Mouse (Mus musculus) midbrain, embryonic 11.5 days (tissue): ENCODE measurements around the gene Zc3h7b. TPM values are rescaled to one million over a fixed set of nuclear protein-coding genes. Genes with fewer than 3 reads are reported as not detected.

Experiments used
- ATAC-seq: fragments of 200-750 bp; cut with Nextera tagmentation; 2 replicates; pipeline ENCODE4 v1.8.0; 2017; ENCODE audit warnings: moderate TSS enrichment, moderate library complexity; ENCODE audit not compliant: low FRiP score
- DNase-seq: peaks from one replicate; pipeline ENCODE4 v3.0.0; 2015; ENCODE audit warnings: low spot score; ENCODE audit errors: missing footprints
- H3K27ac ChIP-seq: fragments of 300-500 bp; sonication (generic); 2 replicates; pipeline ENCODE4 v1.5.1; 2014; ENCODE audit warnings: low read depth, low read length
- H3K27me3 ChIP-seq: fragments of 300-500 bp; sonication (generic); 2 replicates; pipeline ENCODE4 v1.6.1; 2014; ENCODE audit warnings: mild to moderate bottlenecking, low read length, moderate library complexity, mixed read lengths; ENCODE audit not compliant: control insufficient read depth, insufficient read depth
- H3K36me3 ChIP-seq: fragments of 300-500 bp; sonication (generic); 2 replicates; pipeline ENCODE4 v1.6.1; 2014; ENCODE audit warnings: mild to moderate bottlenecking, low read length, moderate library complexity, mixed read lengths; ENCODE audit not compliant: control insufficient read depth, insufficient read depth
- H3K4me1 ChIP-seq: fragments of 300-500 bp; sonication (generic); 2 replicates; pipeline ENCODE4 v1.6.1; 2014; ENCODE audit warnings: low read length; ENCODE audit not compliant: control insufficient read depth, insufficient read depth
- H3K4me2 ChIP-seq: fragments of 300-500 bp; sonication (generic); 2 replicates; pipeline ENCODE4 v1.6.1; 2014; ENCODE audit warnings: mild to moderate bottlenecking, moderate library complexity
- H3K4me3 ChIP-seq: fragments of 300-500 bp; sonication (generic); 2 replicates; pipeline ENCODE4 v1.5.1; 2014; ENCODE audit warnings: low read depth, low read length
- H3K9ac ChIP-seq: fragments of 300-500 bp; sonication (generic); 2 replicates; pipeline ENCODE4 v1.6.1; 2014; ENCODE audit warnings: low read length
- H3K9me3 ChIP-seq: fragments of 300-500 bp; sonication (generic); 2 replicates; pipeline ENCODE4 v1.6.1; 2016; ENCODE audit warnings: low read length; ENCODE audit not compliant: control insufficient read depth
- WGBS: fragments of 180-500 bp; shearing (Covaris S2); extraction: QIAGEN DNeasy Blood & Tissue Kit; methylation state at CpG from one replicate; pipeline ENCODE4 v1.1.7; 2014; 5-methylcytosine and 5-hydroxymethylcytosine counted together
- polyA plus RNA-seq: library from polyadenylated mRNA; unstranded; fragments of >200 nt; fragmentation: Nextera tagmentation; extraction: Ambion mirVana; gene quantifications from 2 replicates; pipeline ENCODE4 v1.2.1, GENCODE M21; 2014

Gene Zc3h7b
- polyA plus RNA-seq, 1 experiment from 2014 or later = 34.3 TPM

DNA sequence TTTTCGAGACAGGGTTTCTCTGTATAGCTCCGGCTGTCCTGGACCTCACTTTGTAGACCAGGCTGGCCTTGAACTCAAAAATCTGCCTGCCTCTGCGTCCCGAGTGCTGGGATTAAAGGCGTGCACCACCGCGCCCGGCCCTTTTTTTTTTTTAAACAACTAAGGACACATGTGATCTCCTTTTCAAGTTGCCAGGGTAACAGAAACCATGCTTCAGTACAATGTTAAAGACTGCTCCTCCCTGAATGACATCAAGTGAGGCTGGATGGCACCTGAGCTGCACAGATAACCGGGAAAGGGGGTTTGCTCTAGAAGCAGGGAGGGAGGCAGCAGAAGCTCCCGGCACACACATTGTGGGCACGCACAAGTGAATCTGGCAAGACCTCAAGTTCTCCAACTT is 35.9 kb upstream of the Zc3h7b start:
- H3K4me3 ChIP-seq = no peak overlapping the region
- 87% methylated on average over 11 of the region's 11 CpGs for WGBS
- no peaks in the 10 kb centered on the region for H3K4me1 ChIP-seq
- H3K27ac ChIP-seq = no peak overlapping the region
- peaks cover 63% of the 10 kb centered on the region for H3K36me3 ChIP-seq
- ATAC-seq (no peak), DNase-seq (no peak)
- H3K9ac ChIP-seq = no peak overlapping the region
- H3K9me3 ChIP-seq = no peaks in the 10 kb centered on the region
- H3K27me3 ChIP-seq = no peaks in the 10 kb centered on the region
- H3K4me2 ChIP-seq = no peak overlapping the region

DNA sequence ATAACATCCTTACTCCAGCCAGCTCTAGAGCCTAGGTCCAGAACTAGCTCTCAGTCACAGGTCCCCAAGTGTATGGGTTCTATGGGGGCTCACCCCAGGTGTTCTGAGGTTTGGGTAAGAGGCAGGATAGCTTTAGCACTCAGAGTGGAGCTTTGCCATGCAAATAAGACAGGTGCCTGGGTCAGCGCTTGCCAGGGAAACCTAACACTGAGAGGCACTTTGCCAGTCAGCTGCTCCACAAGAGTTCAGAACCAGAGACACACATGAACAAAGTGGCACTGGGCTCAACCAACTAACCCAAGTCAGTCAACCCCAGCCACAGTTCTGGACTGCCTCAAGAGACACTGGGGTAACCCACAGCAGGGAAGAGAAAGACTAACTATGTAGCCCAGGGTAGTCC is 35.2 kb upstream of the Zc3h7b start:
- no peaks in the 10 kb centered on the region for H3K4me1 ChIP-seq
- DNase-seq (no peak), ATAC-seq (no peak)
- WGBS = 100% methylated on average over 1 of the region's 1 CpGs
- H3K9me3 ChIP-seq = no peaks in the 10 kb centered on the region
- H3K27ac ChIP-seq = no peak overlapping the region
- peaks cover 58% of the 10 kb centered on the region for H3K36me3 ChIP-seq
- H3K9ac ChIP-seq = no peak overlapping the region
- H3K27me3 ChIP-seq = no peaks in the 10 kb centered on the region
- no peak overlapping the region for H3K4me2 ChIP-seq
- no peak overlapping the region for H3K4me3 ChIP-seq

DNA sequence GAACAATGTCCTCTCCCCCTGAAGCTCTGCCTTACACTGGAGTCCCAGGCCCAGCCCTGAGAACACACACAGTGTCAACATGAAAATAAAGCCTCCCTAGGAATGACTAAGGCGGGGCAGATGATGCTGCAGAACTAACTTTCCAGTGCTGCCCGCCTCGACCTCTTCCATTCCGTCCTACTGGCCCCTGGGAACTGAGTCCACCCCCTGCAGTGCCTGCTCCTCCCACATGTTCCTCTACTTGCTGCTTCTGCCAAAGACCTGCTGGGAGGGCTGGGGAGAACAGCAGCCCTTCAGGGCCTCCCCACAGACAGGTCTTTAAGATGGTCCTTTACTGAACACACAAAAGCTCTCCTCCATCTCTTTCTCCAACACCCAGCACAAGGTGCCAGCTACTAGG is 34.1 kb upstream of the Zc3h7b start:
- Histone ChIP-seq H3K4me1 (no peaks in the 10 kb centered on the region), H3K4me3 (no peak overlapping the region), H3K27ac (no peak overlapping the region), H3K36me3 (peaks cover 53% of the 10 kb centered on the region), H3K27me3 (no peaks in the 10 kb centered on the region), H3K9me3 (no peaks in the 10 kb centered on the region), H3K4me2 (no peak overlapping the region), H3K9ac (no peak overlapping the region)
- DNase-seq = no peak
- WGBS = 79% methylated on average over 4 of the region's 4 CpGs
- no peak for ATAC-seq

DNA sequence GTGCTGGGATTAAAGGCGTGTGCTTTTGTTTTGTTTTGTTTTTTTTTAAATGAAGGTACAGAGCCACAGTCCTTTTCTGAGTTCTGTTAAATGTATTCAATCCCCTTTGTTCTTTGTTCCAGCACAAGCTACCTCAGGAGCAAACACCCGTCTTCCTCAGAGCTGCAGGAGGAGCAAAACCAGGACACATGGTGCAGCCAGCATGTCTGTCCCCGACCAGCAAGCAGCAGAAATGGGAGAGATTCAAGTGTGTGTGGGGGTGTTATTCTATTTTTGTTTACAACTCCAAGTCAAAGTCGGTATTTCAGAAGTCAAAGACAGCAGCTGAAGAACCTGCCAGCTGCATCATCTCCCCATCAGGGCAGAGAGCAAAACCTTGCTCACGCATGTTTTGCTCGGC is 31.1 kb upstream of the Zc3h7b start:
- Histone ChIP-seq H3K4me1 (no peaks in the 10 kb centered on the region), H3K9ac (no peak overlapping the region), H3K36me3 (peaks cover 60% of the 10 kb centered on the region), H3K9me3 (no peaks in the 10 kb centered on the region), H3K4me2 (no peak overlapping the region), H3K27ac (no peak overlapping the region), H3K4me3 (no peak overlapping the region), H3K27me3 (no peaks in the 10 kb centered on the region)
- ATAC-seq (no peak), DNase-seq (no peak)
- 87% methylated on average over 6 of the region's 6 CpGs for WGBS

DNA sequence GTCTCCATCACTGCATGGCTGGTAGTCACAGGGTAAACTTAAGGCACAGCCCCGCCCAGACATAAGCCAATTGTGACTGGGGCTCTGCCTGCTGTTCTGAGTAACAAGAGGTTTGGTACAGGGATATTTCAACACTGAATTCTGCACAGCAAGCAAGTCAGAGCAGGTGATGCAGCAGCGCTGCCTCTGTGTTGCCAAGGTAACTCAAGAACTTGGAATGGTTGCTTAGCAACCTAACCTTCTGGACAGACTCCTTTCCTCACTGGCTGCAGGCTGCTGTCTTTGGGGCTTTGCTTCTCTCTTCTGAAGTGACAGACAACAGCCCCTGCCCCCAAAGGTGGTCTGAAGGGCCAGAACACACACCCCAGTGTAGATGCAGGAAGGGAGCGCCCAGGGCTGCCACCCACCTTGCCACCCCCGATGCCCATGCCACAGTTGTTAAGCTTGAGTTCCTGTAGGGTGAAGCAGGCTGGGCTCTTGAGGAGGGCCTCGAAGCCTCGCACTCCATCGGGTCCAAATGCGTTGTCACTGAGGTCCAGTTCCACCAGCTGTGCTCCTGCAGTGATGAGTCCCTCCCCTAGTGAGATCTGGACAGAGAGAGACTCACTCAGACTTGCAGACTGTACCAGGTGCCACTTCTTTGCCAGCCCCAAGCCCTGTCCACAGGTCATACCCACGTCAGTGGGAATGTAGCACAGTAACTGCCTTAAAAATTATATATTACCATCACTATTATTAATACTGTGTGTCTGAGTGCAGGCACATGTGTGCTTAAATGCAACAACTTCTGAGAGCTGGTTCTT is 26.3 kb upstream of the Zc3h7b start:
- WGBS = 91% methylated on average over 9 of the region's 9 CpGs
- no peak overlapping the region for H3K9ac ChIP-seq
- H3K9me3 ChIP-seq = no peaks in the 10 kb centered on the region
- H3K27ac ChIP-seq = no peak overlapping the region
- H3K4me1 ChIP-seq = no peaks in the 10 kb centered on the region
- no peak for ATAC-seq
- DNase-seq = peak; percentile 87
- no peaks in the 10 kb centered on the region for H3K27me3 ChIP-seq
- H3K4me3 ChIP-seq = no peak overlapping the region
- H3K36me3 ChIP-seq = peaks cover 62% of the 10 kb centered on the region
- no peak overlapping the region for H3K4me2 ChIP-seq

DNA sequence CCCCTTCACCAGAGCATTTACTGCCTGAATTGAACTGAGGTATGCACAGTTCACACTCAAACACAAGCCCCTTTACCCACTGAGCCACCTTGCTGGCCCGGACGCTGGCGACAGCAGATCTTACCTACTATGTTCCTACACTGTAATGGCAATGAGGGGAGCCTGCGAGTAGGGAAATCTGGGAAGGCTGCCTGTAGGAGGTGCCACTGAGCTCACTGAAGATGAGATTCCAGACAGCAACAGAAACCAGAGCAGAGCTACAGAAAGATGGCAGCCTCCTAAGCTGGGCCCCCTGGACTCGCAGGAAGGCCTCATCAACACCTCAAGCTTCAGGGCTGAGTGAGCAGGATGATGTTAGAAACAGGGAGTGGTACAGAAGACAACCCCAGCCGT is 25.7 kb upstream of the Zc3h7b start:
- DNase-seq (no peak), ATAC-seq (no peak)
- H3K36me3 ChIP-seq = peaks cover 62% of the 10 kb centered on the region
- WGBS = 94% methylated on average over 6 of the region's 6 CpGs
- no peak overlapping the region for H3K4me2 ChIP-seq
- H3K9ac ChIP-seq = no peak overlapping the region
- no peak overlapping the region for H3K27ac ChIP-seq
- no peaks in the 10 kb centered on the region for H3K4me1 ChIP-seq
- no peak overlapping the region for H3K4me3 ChIP-seq
- no peaks in the 10 kb centered on the region for H3K9me3 ChIP-seq
- no peaks in the 10 kb centered on the region for H3K27me3 ChIP-seq

DNA sequence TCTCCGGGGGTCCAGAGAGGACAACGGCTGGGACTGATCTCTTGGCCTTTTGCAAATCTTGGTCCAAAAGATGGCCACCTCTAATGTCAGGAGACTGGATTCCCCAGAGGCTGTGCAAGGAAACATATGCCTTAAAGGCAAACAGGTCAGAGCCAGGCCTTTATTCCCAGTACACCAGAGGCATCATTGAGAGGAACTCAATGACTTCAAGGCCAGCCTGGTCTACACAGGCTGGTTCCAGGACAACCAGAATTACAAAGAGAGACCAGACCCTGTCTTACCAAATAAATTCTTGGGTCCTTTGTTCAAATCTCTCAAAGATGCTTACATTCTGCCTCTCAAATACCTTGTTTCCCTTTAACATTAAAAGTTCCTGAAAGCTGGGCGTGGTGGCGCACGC is 22.5 kb upstream of the Zc3h7b start:
- Histone ChIP-seq H3K27ac (no peak overlapping the region), H3K4me3 (no peak overlapping the region), H3K4me1 (no peaks in the 10 kb centered on the region), H3K36me3 (peaks cover 46% of the 10 kb centered on the region), H3K27me3 (no peaks in the 10 kb centered on the region), H3K9me3 (no peaks in the 10 kb centered on the region), H3K9ac (no peak overlapping the region), H3K4me2 (no peak overlapping the region)
- 93% methylated on average over 5 of the region's 5 CpGs for WGBS
- no peak for ATAC-seq
- no peak for DNase-seq

DNA sequence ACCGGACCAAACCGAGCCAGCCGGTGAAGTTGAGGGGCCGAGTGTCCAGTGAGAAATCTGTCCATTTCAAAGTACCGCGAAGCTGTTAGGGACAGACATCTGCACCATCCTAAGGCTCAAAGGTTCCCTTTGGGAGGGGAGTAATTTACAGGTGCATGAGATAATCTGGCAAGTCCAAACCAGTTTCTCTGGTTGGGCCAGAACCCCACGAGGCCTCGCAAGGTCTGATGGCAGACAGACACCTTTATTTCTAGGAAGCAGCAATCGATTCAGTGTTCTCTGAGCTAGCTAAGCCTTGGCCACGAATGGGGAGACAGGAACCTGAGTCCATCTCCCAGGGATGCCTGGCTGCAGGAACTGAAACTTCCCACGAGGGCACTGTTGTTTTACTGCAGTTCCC is 21.2 kb upstream of the Zc3h7b start:
- Histone ChIP-seq H3K9ac (no peak overlapping the region), H3K36me3 (peaks cover 41% of the 10 kb centered on the region)

DNA sequence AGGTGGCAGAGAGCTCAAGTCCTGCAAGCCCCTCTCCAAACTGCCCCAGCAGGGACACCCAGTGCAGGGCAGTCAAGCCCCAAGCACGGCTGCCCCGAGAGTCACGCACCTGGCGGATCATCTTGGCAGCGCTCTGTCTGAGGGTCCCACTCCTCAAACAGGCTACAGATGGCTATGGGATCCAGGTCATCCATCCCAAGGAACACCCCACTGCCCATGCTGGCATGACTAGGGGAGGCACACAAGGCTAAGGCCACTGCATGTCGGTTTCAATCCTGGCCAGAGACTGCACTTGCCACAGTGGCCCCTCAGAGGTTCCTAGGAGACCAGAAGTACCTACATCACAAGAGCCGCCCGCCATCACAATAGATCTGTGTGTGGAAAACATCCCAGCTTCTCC is 18.9 kb upstream of the Zc3h7b start:
- Histone ChIP-seq H3K9ac (no peak overlapping the region), H3K9me3 (no peaks in the 10 kb centered on the region), H3K36me3 (peaks cover 24% of the 10 kb centered on the region), H3K4me2 (no peak overlapping the region), H3K4me1 (peaks cover 13% of the 10 kb centered on the region), H3K27me3 (no peaks in the 10 kb centered on the region), H3K27ac (no peak overlapping the region), H3K4me3 (no peak overlapping the region)
- 97% methylated on average over 8 of the region's 8 CpGs for WGBS
- ATAC-seq (no peak), DNase-seq (no peak)

More for the DNA sequence above, 21.2 kb upstream of the Zc3h7b start:
- 95% methylated on average over 11 of the region's 11 CpGs for WGBS
- Histone ChIP-seq H3K4me1 (peaks cover 10% of the 10 kb centered on the region), H3K4me2 (no peak overlapping the region), H3K27me3 (no peaks in the 10 kb centered on the region), H3K27ac (no peak overlapping the region), H3K9me3 (no peaks in the 10 kb centered on the region), H3K4me3 (no peak overlapping the region)
- DNase-seq (no peak), ATAC-seq (no peak)
